Mouse (Mus musculus) layer of hippocampus, postnatal 25 days (tissue): ENCODE data around the gene Map4k1. TPM values are rescaled to one million over a fixed set of nuclear protein-coding genes. Genes with fewer than 3 reads are reported as not detected.
A peak's percentile ranks its signal among the peaks of the same experiment; 100 is the strongest.

Experiments used
- DNase-seq, 2 experiments: peaks; one replicate each; pipeline ENCODE4 v3.0.0; 2022; ENCODE audit warnings: mixed read lengths in 2 of 2, low spot score in 1 of 2; ENCODE audit errors: extremely low spot score in 1 of 2
- total RNA-seq, 2 experiments: library from RNA; stranded (reverse); gene quantifications; 2 replicates each; pipeline ENCODE4 v1.2.3; 2021

The Map4k1 gene
- total RNA-seq, 2 experiments from 2014 or later = 2.1 to 2.4 TPM

- DNase-seq = peak; percentile 56 to 88
These were observed 9.3 kb upstream of the Map4k1 start for GRCm38 (mm10) chr7:28972542-28972985.

GRCm38 (mm10) chr7:28973025-28973424, 8.8 kb upstream of the Map4k1 start:
- DNase-seq = no peak

GRCm38 (mm10) chr7:28977556-28977955, 4.3 kb upstream of the Map4k1 start:
- DNase-seq = no peak

- no peak for DNase-seq
These were observed 594 bp downstream of the Map4k1 start for GRCm38 (mm10) chr7:28982274-28983013.

GRCm38 (mm10) chr7:28983141-28983564, 1.3 kb downstream of the Map4k1 start:
- DNase-seq = no peak

GRCm38 (mm10) chr7:28983849-28984248, 2.0 kb downstream of the Map4k1 start:
- no peak for DNase-seq

GRCm38 (mm10) chr7:28984452-28984851, 2.6 kb downstream of the Map4k1 start:
- no peak for DNase-seq

- no peak for DNase-seq
These were observed 3.4 kb downstream of the Map4k1 start for GRCm38 (mm10) chr7:28985207-28985606.

GRCm38 (mm10) chr7:28990766-28991273, 9.0 kb downstream of the Map4k1 start:
- no peak for DNase-seq

GRCm38 (mm10) chr7:28991616-28992015, 9.8 kb downstream of the Map4k1 start:
- no peak for DNase-seq

GRCm38 (mm10) chr7:28992997-28993396, 11.1 kb downstream of the Map4k1 start:
- no peak for DNase-seq

- no peak for DNase-seq
These were observed 11.6 kb downstream of the Map4k1 start for GRCm38 (mm10) chr7:28993402-28993801.

GRCm38 (mm10) chr7:29000651-29001605, 19.1 kb downstream of the Map4k1 start:
- DNase-seq = no peak

GRCm38 (mm10) chr7:29007224-29008101, 25.6 kb downstream of the Map4k1 start:
- DNase-seq = no peak

GRCm38 (mm10) chr7:29008171-29008570, 26.3 kb downstream of the Map4k1 start:
- no peak for DNase-seq

- DNase-seq = no peak
These were observed 26.9 kb downstream of the Map4k1 start for GRCm38 (mm10) chr7:29008714-29009113.

- DNase-seq = no peak
These were observed 33.1 kb downstream of the Map4k1 start for GRCm38 (mm10) chr7:29014984-29015383.

GRCm38 (mm10) chr7:29016440-29016839, 34.6 kb downstream of the Map4k1 start:
- no peak for DNase-seq

- no peak for DNase-seq
These were observed 35.4 kb downstream of the Map4k1 start for GRCm38 (mm10) chr7:29017222-29017621.
